Comparison of ENCODE assay signal across 8 mouse cellular contexts in genomic region chr5:71657482-71658114, GRCm38 (mm10). TPM values are rescaled to one million over a fixed set of nuclear protein-coding genes. Genes with fewer than 3 reads are reported as not detected.
DNase-seq lines count a peak whose midpoint lies in the region; ATAC-seq and TF ChIP-seq lines count a peak whose summit lies in the region.

Gabrb1 (plus strand) TSS chr5:71658113.

- peaks cover 21% of the 10 kb centered on the region for H3K27me3 ChIP-seq in embryonic facial prominence, embryonic 13.5 days
- H3K27me3 ChIP-seq in hindbrain, embryonic 11.5 days (ENCODE audit: control insufficient read depth, insufficient read depth, low read length), result peaks cover 21% of the 10 kb centered on the region
- peaks cover 26% of the 10 kb centered on the region for H3K27me3 ChIP-seq in megakaryocyte, embryonic 14.5 days (replicated peaks)

- H3K36me3 ChIP-seq in embryonic facial prominence, embryonic 13.5 days, result no peaks in the 10 kb centered on the region
- no peaks in the 10 kb centered on the region for H3K36me3 ChIP-seq in hindbrain, embryonic 11.5 days (ENCODE audit: control insufficient read depth, insufficient read depth, low read length)
- no peaks in the 10 kb centered on the region for H3K36me3 ChIP-seq in megakaryocyte, embryonic 14.5 days (replicated peaks; ENCODE audit: low read length)

- no peak within 1 kb of the TSS for H3K27ac ChIP-seq in embryonic facial prominence, embryonic 13.5 days
- no peak within 1 kb of the TSS for H3K27ac ChIP-seq in hindbrain, embryonic 11.5 days (ENCODE audit: low read depth, low read length)

- no peak for DNase-seq in lung, adult 2 months
- DNase-seq in lung, adult 18-20 months, result no peak
- peak; percentile 58 for DNase-seq in hindbrain, embryonic 11.5 days (ENCODE audit: low spot score)
- DNase-seq in left cerebral cortex, postnatal 10 days (ENCODE audit: extremely low spot score in 1 of 2, low spot score in 2 of 2), result peak; percentile 27 to 67
- DNase-seq in right cerebral cortex, postnatal 36 days (ENCODE audit: low spot score in 2 of 2), result peak; percentile 64 to 68
- DNase-seq in spleen, postnatal 4 days (ENCODE audit: low spot score in 2 of 2), result no peak

- WGBS in lung, adult 2 months, result under 1% methylated on average over 49 of the region's 49 CpGs
- under 1% methylated on average over 49 of the region's 49 CpGs for WGBS in embryonic facial prominence, embryonic 13.5 days
- WGBS in hindbrain, embryonic 11.5 days, result under 1% methylated on average over 45 of the region's 49 CpGs

- intact Hi-C loops in left cerebral cortex, postnatal 10 days (cut with DNase I), result no loop called here

- H3K4me2 ChIP-seq in embryonic facial prominence, embryonic 13.5 days, result peak within 1 kb of the TSS; percentile 95
- peak within 1 kb of the TSS; percentile 94 for H3K4me2 ChIP-seq in hindbrain, embryonic 11.5 days (replicated peaks; ENCODE audit: low read depth, low read length)

- H3K4me1 ChIP-seq in lung, adult 2 months (ENCODE audit: control insufficient read depth, insufficient read depth, low read length), result no peaks in the 10 kb centered on the region
- H3K4me1 ChIP-seq in embryonic facial prominence, embryonic 13.5 days, result peaks cover 8% of the 10 kb centered on the region
- no peaks in the 10 kb centered on the region; the same call in none of the 2 replicates for H3K4me1 ChIP-seq in hindbrain, embryonic 11.5 days (replicated peaks; ENCODE audit: control insufficient read depth, insufficient read depth, low read length)
- H3K4me1 ChIP-seq in megakaryocyte, embryonic 14.5 days, result peaks cover 11% of the 10 kb centered on the region

- TF ChIP-seq POLR2A in lung, adult 2 months (IDR thresholded peaks at IDR 0.05; ENCODE audit: borderline replicate concordance, extremely low read depth, low read depth, low read length), result no peak

- H3K9ac ChIP-seq in embryonic facial prominence, embryonic 13.5 days, result peak within 1 kb of the TSS; percentile 63
- H3K9ac ChIP-seq in hindbrain, embryonic 11.5 days (ENCODE audit: low read depth, low read length), result peak within 1 kb of the TSS; percentile 47

- peak; percentile 75 for ATAC-seq in embryonic facial prominence, embryonic 13.5 days (ENCODE audit: insufficient number of reproducible peaks, insufficient read depth, low FRiP score, low TSS enrichment, low read depth)
- ATAC-seq in hindbrain, embryonic 11.5 days (ENCODE audit: low FRiP score), result peak; percentile 90

- no peak for TF ChIP-seq CTCF in lung, adult 2 months (IDR thresholded peaks at IDR 0.05; ENCODE audit: insufficient read depth, low read length)

- peak within 1 kb of the TSS; percentile 57 for H3K4me3 ChIP-seq in lung, adult 2 months (replicated peaks; ENCODE audit: extremely low read depth, low read depth, low read length)
- H3K4me3 ChIP-seq in embryonic facial prominence, embryonic 13.5 days, result peak within 1 kb of the TSS; percentile 62
- H3K4me3 ChIP-seq in hindbrain, embryonic 11.5 days (ENCODE audit: low read depth, low read length), result peak within 1 kb of the TSS; percentile 50
- H3K4me3 ChIP-seq in megakaryocyte, embryonic 14.5 days (replicated peaks), result peak within 1 kb of the TSS; percentile 86

- H3K9me3 ChIP-seq in embryonic facial prominence, embryonic 13.5 days, result no peaks in the 10 kb centered on the region
- H3K9me3 ChIP-seq in hindbrain, embryonic 11.5 days (ENCODE audit: control insufficient read depth, low read length), result no peaks in the 10 kb centered on the region
- H3K9me3 ChIP-seq in megakaryocyte, embryonic 14.5 days, result no peaks in the 10 kb centered on the region; the same call in 1 of the 2 replicates

RNA-seq across cellular contexts. Expression of gene Gabrb1, which starts in this region (rescaled TPM):
- polyA plus RNA-seq in lung, adult 2 months (2012; rRNA removed), result 0.02 TPM in 1 of 2 replicates, not detected in the other
- 2.7 and 3.2 TPM in 2 replicates for polyA plus RNA-seq in embryonic facial prominence, embryonic 13.5 days (2015; fragmentation: Nextera tagmentation; extraction: Ambion mirVana)
- 0.29 and 0.64 TPM in 2 replicates for polyA plus RNA-seq in hindbrain, embryonic 11.5 days (2014; fragmentation: Nextera tagmentation; extraction: Ambion mirVana)
- 10 to 100 TPM; 83.0 to 86.6 TPM for total RNA-seq in left cerebral cortex, postnatal 10 days (2021)
- polyA plus RNA-seq in megakaryocyte, embryonic 14.5 days (2012; ENCODE audit: insufficient read depth, low replicate concordance), result not detected in 2 replicates

Comparison
In these comparisons a context has a peak if more than half of its experiments do, and no peak if none do; other contexts are left out.
1. Peak in DNase-seq, ATAC-seq, H3K4me3 ChIP-seq, H3K9ac ChIP-seq and H3K4me2 ChIP-seq in hindbrain, embryonic 11.5 days; RNA of the gene not detected or under 1 TPM.
2. DNase-seq: peak in left cerebral cortex, postnatal 10 days (2 of 2) and right cerebral cortex, postnatal 36 days (2 of 2); none in lung, adult 2 months (single experiment), lung, adult 18-20 months (0 of 2) and spleen, postnatal 4 days (0 of 2).
3. Peak in every context shown above with its lines, with median percentiles within 50 percentile points of each other: H3K4me3 ChIP-seq.